Mouse (Mus musculus): ENCODE measurements at regions not wholly inside any gene's neighbourhood (a gene's known extent, or its start where the extent isn't known, plus 50 kb on each side); places are given as distances from the start of the nearest gene placed in this dataset.

GRCm38 (mm10) chr11:56105632-56106031 lies 64.8 kb upstream of the Nmur2 start:
- peak; percentile 22 for TF ChIP-seq CTCF (IDR thresholded peaks at IDR 0.05; ENCODE audit: low read depth, low read length)
- no peak for TF ChIP-seq POLR2A (IDR thresholded peaks at IDR 0.05; ENCODE audit: insufficient read depth, low read length)
- no peak for TF ChIP-seq EP300 (IDR thresholded peaks at IDR 0.05; ENCODE audit: insufficient read depth, low read depth, low read length)

Measured in ES-Bruce4 (cell line).